Mouse (Mus musculus) ovary, adult 18-20 months (tissue): ENCODE measurements around the gene 4933409G03Rik.
"Not testable (repeated sequence)": the region's sequence is repeated elsewhere in the genome, so short reads cannot be mapped to it uniquely, and the experiment has no call there.

Source experiments
- DNase-seq: peaks from one replicate; pipeline ENCODE4 v3.0.0; 2022; ENCODE audit warnings: low spot score, mixed read lengths

The 4933409G03Rik gene

DNA sequence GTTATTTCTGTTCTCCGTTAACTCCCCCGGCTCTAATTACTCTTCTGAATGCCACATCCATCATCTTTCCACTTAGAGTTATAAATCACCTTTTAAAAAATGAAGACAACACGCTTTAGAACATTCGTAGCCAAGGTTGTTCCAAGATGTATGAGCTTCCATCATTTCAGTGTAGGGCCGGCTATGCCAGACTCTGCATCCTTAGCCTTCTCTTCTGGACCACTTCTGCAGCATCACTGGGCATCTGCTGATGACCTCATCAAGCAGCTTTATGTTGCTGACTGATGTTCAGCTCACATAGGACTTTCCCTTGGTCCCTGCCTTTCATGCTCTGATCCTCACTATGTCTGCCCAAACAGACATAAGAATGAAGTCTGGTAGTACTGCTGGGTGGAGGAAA, at the start of gene 4933409G03Rik:
Gene 4933409G03Rik, plus strand, starts transcription at position 301 of the 400 bp plus-strand sequence.
- DNase-seq = no peak

DNA sequence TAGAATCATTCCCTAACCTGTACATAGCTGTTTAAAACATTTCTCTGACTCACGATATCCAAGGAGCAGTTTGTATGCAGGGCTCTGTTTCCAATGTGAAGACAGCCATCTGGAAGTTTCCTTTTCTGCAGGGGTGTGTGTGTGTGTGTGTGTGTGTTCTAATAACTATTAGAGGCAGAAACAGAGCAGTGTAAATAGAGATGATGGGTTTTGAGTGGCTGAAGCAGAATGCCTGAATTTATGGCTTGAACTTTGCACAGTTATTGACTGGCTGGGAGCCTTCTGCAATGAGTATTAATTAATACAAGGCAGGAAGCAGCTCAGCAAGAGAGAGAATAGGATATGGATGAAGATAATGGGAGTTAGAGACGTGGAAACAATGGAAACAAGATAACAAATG, 38.0 kb upstream of the 4933409G03Rik start:
- no peak for DNase-seq

DNA sequence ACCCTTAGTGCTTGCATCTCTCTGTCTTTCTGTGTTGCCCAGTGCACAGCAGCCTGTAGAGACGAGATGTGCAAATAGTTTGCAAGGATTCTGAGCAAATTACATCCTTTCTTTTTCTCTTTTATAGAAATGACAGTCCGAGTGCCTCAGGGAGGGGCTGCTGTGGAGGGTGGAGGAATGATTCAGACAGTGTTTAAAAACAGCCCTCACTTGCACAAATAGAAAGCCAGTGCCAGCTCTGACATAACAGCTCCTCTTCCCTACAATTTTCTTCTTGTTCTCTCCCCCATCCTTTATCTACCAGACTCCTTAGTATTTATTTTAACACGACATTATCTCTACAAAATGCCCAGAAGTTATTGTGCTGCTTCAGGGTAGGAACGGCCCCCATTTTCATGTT, 21.4 kb upstream of the 4933409G03Rik start:
- DNase-seq = no peak

DNA sequence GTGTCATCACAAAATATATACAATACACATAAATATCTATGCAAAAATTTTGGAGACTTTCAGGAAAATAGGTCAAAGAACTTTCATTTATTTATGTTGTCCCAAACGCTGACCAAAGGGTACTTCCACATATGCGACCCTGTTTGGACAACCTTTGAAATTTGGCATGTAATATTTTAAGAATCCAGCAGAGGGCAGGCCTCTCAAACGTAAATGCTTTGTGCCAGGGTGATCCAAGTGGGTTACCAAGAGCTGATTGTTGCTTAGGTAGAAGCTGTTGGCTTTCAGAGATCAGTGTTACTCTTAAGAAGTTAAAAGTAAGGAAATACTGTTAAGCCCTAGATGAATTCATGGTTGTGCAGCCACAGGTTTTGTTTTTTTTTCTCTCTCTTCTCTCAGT, 18.9 kb upstream of the 4933409G03Rik start:
- no peak for DNase-seq

- no peak for DNase-seq
These were observed 13.9 kb upstream of the 4933409G03Rik start for GRCm38 (mm10) chr2:68568361-68568760.

- DNase-seq = no peak
These were observed 9.9 kb upstream of the 4933409G03Rik start for GRCm38 (mm10) chr2:68572340-68572739.

- DNase-seq = no peak
These were observed 10.6 kb downstream of the 4933409G03Rik start for GRCm38 (mm10) chr2:68592765-68593164.

- not testable (repeated sequence) for DNase-seq
These were observed 74.0 kb downstream of the 4933409G03Rik start, which contains the start of gene 4932414N04Rik for GRCm38 (mm10) chr2:68656186-68656585. TSS of gene 4932414N04Rik (plus strand) at chr2:68656486.
